Mouse (Mus musculus) stomach, postnatal 0 days (tissue): ENCODE results near the gene Dpp9. TPM values are rescaled to one million over a fixed set of nuclear protein-coding genes. Genes with fewer than 3 reads are reported as not detected.

Experiments used
- ATAC-seq: fragments of 200-750 bp; cut with Nextera tagmentation; 2 replicates; pipeline ENCODE4 v1.8.0; 2017; ENCODE audit not compliant: low FRiP score, low TSS enrichment
- DNase-seq: peaks from one replicate; pipeline ENCODE4 v3.0.0-alpha.2; 2016; ENCODE audit warnings: low spot score
- H3K27ac ChIP-seq: fragments of 300-500 bp; sonication (generic); replicated peaks from 2 replicates; pipeline ENCODE4 v1.5.1; 2014; ENCODE audit warnings: mild to moderate bottlenecking, control low read depth
- H3K27me3 ChIP-seq: fragments of 300-500 bp; sonication (generic); 2 replicates; pipeline ENCODE4 v1.6.1; 2014; ENCODE audit warnings: low read length; ENCODE audit not compliant: control insufficient read depth, insufficient read depth
- H3K36me3 ChIP-seq: fragments of 300-500 bp; sonication (generic); 2 replicates; pipeline ENCODE4 v1.6.1; 2014; ENCODE audit warnings: low read length, mixed read lengths; ENCODE audit not compliant: control insufficient read depth, insufficient read depth
- H3K4me1 ChIP-seq: fragments of 300-500 bp; sonication (generic); replicated peaks from 2 replicates; pipeline ENCODE4 v1.6.1; 2014; ENCODE audit warnings: antibody characterized with exemption; ENCODE audit not compliant: control insufficient read depth, insufficient read depth
- H3K4me2 ChIP-seq: fragments of 300-500 bp; sonication (generic); replicated peaks from 2 replicates; pipeline ENCODE4 v1.6.1; 2014; ENCODE audit warnings: low read depth, mild to moderate bottlenecking, control low read depth, moderate library complexity
- H3K4me3 ChIP-seq: fragments of 300-500 bp; sonication (generic); 2 replicates; pipeline ENCODE4 v1.5.1; 2014; ENCODE audit warnings: low read depth, low read length, control low read depth
- H3K9ac ChIP-seq: fragments of 300-500 bp; sonication (generic); 2 replicates; pipeline ENCODE4 v1.6.1; 2014; ENCODE audit warnings: mild to moderate bottlenecking, low read length, control low read depth, mixed read lengths
- H3K9me3 ChIP-seq: fragments of 300-500 bp; sonication (generic); 2 replicates; pipeline ENCODE4 v1.6.1; 2016; ENCODE audit warnings: low read length; ENCODE audit not compliant: control insufficient read depth
- CTCF ChIP-seq: IDR thresholded peaks from 2 replicates; pipeline ENCODE4 v1.5.1; 2016; ENCODE audit warnings: antibody characterized with exemption, low read depth, mild to moderate bottlenecking, moderate library complexity
- EP300 ChIP-seq: optimal IDR thresholded peaks from 2 replicates; pipeline ENCODE3; 2016; ENCODE audit warnings: antibody characterized with exemption
- WGBS: fragments of 180-500 bp; shearing (Covaris S2); extraction: QIAGEN DNeasy Blood & Tissue Kit; methylation state at CpG from one replicate; pipeline ENCODE4 v1.1.7; 2014; 5-methylcytosine and 5-hydroxymethylcytosine counted together
- polyA plus RNA-seq: library from polyadenylated mRNA; unstranded; fragments of >200 nt; fragmentation: Nextera tagmentation; extraction: Ambion mirVana; gene quantifications from 2 replicates; pipeline ENCODE4 v1.2.1, GENCODE M21; 2015

The Dpp9 gene
- polyA plus RNA-seq, 1 experiment from 2014 or later, result 13.8 TPM

- H3K4me3 ChIP-seq, result peak within 1 kb of the TSS; percentile 61
- H3K36me3 ChIP-seq, result peaks cover 10% of the 10 kb centered on the region
- peak; percentile 94 for DNase-seq
- no peaks in the 10 kb centered on the region for H3K27me3 ChIP-seq
- H3K4me2 ChIP-seq, result peak within 1 kb of the TSS; percentile 85
- no peaks in the 10 kb centered on the region for H3K9me3 ChIP-seq
- H3K27ac ChIP-seq, result peak within 1 kb of the TSS; percentile 95
- TF ChIP-seq CTCF (no peak), EP300 (no peak)
- WGBS, result under 1% methylated on average over 28 of the region's 28 CpGs
- ATAC-seq, result peak; percentile 90
- H3K9ac ChIP-seq, result peak within 1 kb of the TSS; percentile 68
- peaks cover 3% of the 10 kb centered on the region; the same call in 1 of the 2 replicates for H3K4me1 ChIP-seq
Measured at GRCm38 (mm10) chr17:56256239-56256881, 37.7 kb upstream of the Dpp9 start, which contains the start of gene Fem1a. Gene Fem1a (plus strand): TSS chr17:56256810.

GRCm38 (mm10) chr17:56255863-56256238 lies 37.1 kb upstream of the Dpp9 start:
- H3K4me3 ChIP-seq, result peak overlapping the region; percentile 61
- peaks cover 3% of the 10 kb centered on the region; the same call in 1 of the 2 replicates for H3K4me1 ChIP-seq
- H3K27ac ChIP-seq, result peak overlapping the region; percentile 95
- DNase-seq (peak; percentile 99), ATAC-seq (peak; percentile 90)
- H3K4me2 ChIP-seq, result peak overlapping the region; percentile 71
- H3K9me3 ChIP-seq, result no peaks in the 10 kb centered on the region
- TF ChIP-seq EP300, result no peak
- peak; percentile 95 for TF ChIP-seq CTCF
- no peaks in the 10 kb centered on the region for H3K27me3 ChIP-seq
- peak overlapping the region; percentile 43; the same call in 1 of the 2 replicates for H3K9ac ChIP-seq
- under 1% methylated on average over 32 of the region's 32 CpGs for WGBS
- peaks cover 10% of the 10 kb centered on the region for H3K36me3 ChIP-seq

- H3K9me3 ChIP-seq, result no peaks in the 10 kb centered on the region
- H3K4me1 ChIP-seq, result peaks cover 3% of the 10 kb centered on the region; the same call in 1 of the 2 replicates
- no peak for TF ChIP-seq CTCF
- peak; percentile 19 for TF ChIP-seq EP300
- peak overlapping the region; percentile 61 for H3K4me3 ChIP-seq
- DNase-seq (no peak), ATAC-seq (no peak)
- 14% methylated on average over 9 of the region's 9 CpGs for WGBS
- peak overlapping the region; percentile 33; the same call in 1 of the 2 replicates for H3K4me2 ChIP-seq
- no peaks in the 10 kb centered on the region for H3K27me3 ChIP-seq
- H3K36me3 ChIP-seq, result peaks cover 10% of the 10 kb centered on the region
- no peak overlapping the region for H3K9ac ChIP-seq
- no peak overlapping the region; the same call in 1 of the 2 replicates for H3K27ac ChIP-seq
Measured at GRCm38 (mm10) chr17:56255429-56255828, 36.7 kb upstream of the Dpp9 start.

- DNase-seq (no peak), ATAC-seq (no peak)
- no peaks in the 10 kb centered on the region for H3K27me3 ChIP-seq
- H3K9me3 ChIP-seq, result no peaks in the 10 kb centered on the region
- peaks cover 6% of the 10 kb centered on the region for H3K36me3 ChIP-seq
- H3K9ac ChIP-seq, result no peak overlapping the region
- 87% methylated on average over 4 of the region's 4 CpGs for WGBS
- H3K4me3 ChIP-seq, result no peak overlapping the region
- no peak for TF ChIP-seq CTCF
- no peak for TF ChIP-seq EP300
- H3K4me1 ChIP-seq, result peaks cover 3% of the 10 kb centered on the region; the same call in 1 of the 2 replicates
- H3K4me2 ChIP-seq, result no peak overlapping the region
- no peak overlapping the region for H3K27ac ChIP-seq
Measured at GRCm38 (mm10) chr17:56254695-56255094, 36.0 kb upstream of the Dpp9 start.

GRCm38 (mm10) chr17:56251136-56251829 lies 32.6 kb upstream of the Dpp9 start:
- H3K4me2 ChIP-seq, result no peak overlapping the region
- no peak overlapping the region for H3K27ac ChIP-seq
- no peaks in the 10 kb centered on the region for H3K36me3 ChIP-seq
- no peak overlapping the region for H3K4me3 ChIP-seq
- H3K27me3 ChIP-seq, result no peaks in the 10 kb centered on the region
- TF ChIP-seq CTCF (peak; percentile 80), EP300 (no peak)
- H3K4me1 ChIP-seq, result no peaks in the 10 kb centered on the region
- ATAC-seq (no peak), DNase-seq (peak; percentile 75)
- 22% methylated on average over 6 of the region's 6 CpGs for WGBS
- H3K9me3 ChIP-seq, result no peaks in the 10 kb centered on the region
- H3K9ac ChIP-seq, result no peak overlapping the region

GRCm38 (mm10) chr17:56245608-56246007 lies 26.9 kb upstream of the Dpp9 start:
- Histone ChIP-seq H3K4me1 (no peaks in the 10 kb centered on the region), H3K36me3 (no peaks in the 10 kb centered on the region), H3K4me2 (no peak overlapping the region), H3K27ac (no peak overlapping the region), H3K9ac (no peak overlapping the region), H3K9me3 (no peaks in the 10 kb centered on the region), H3K4me3 (no peak overlapping the region), H3K27me3 (no peaks in the 10 kb centered on the region)
- 61% methylated on average over 7 of the region's 7 CpGs for WGBS
- DNase-seq (no peak), ATAC-seq (no peak)
- TF ChIP-seq CTCF, result no peak
